Mouse (Mus musculus) CH12.LX (cell line): ENCODE data around the gene Ptpn4. TPM values are rescaled to one million over a fixed set of nuclear protein-coding genes. Genes with fewer than 3 reads are reported as not detected.

ENCODE experiments used
- DNase-seq: peaks from one replicate; pipeline ENCODE4 v3.0.0-alpha.2; 2013; ENCODE audit errors: extremely low read depth
- H3K27ac ChIP-seq: 2 replicates; pipeline ENCODE4 v1.5.1; 2012; ENCODE audit warnings: low read depth, mild to moderate bottlenecking, control low read depth, moderate library complexity; ENCODE audit not compliant: insufficient read depth
- H3K27me3 ChIP-seq: replicated peaks from 2 replicates; pipeline ENCODE3; 2012; ENCODE audit warnings: inconsistent platforms
- H3K36me3 ChIP-seq, 2 experiments: replicated peaks in 1 of 2; 2 replicates each; pipeline versions ENCODE3 to v1.6.1; 2012; ENCODE audit warnings: inconsistent platforms in 1 of 2, low read length in 1 of 2, mild to moderate bottlenecking in 1 of 2, mixed read lengths in 1 of 2, moderate library complexity in 1 of 2; ENCODE audit not compliant: control insufficient read depth in 1 of 2, insufficient read depth in 1 of 2
- H3K4me1 ChIP-seq, 2 experiments: 2 replicates each; pipeline ENCODE4 v1.6.1; 2012; ENCODE audit warnings: inconsistent platforms in 1 of 2, moderate library complexity in 1 of 2; ENCODE audit not compliant: insufficient read depth in 2 of 2, control insufficient read depth in 1 of 2
- H3K4me2 ChIP-seq: 2 replicates; pipeline ENCODE4 v1.6.1; 2012; ENCODE audit warnings: low read depth, mild to moderate bottlenecking, control low read depth; ENCODE audit not compliant: poor library complexity, insufficient read depth, severe bottlenecking
- H3K4me3 ChIP-seq, 3 experiments: fragments of 150-350 bp in 1 of 3; sonication (generic) in 1 of 3; replicated peaks in 1 of 3; 2 replicates each; pipeline versions ENCODE3 to v1.5.1; 2011 to 2012; ENCODE audit warnings: low read depth in 2 of 3, low read length in 2 of 3, mild to moderate bottlenecking in 2 of 3, moderate library complexity in 2 of 3, control low read depth in 1 of 3, improper control_type of control experiment in 1 of 3, inconsistent platforms in 1 of 3, mixed read lengths in 1 of 3; ENCODE audit not compliant: poor library complexity in 1 of 3
- H3K79me2 ChIP-seq: replicated peaks from 2 replicates; pipeline ENCODE4 v1.6.1; 2012; ENCODE audit warnings: mild to moderate bottlenecking, moderate library complexity; ENCODE audit not compliant: control insufficient read depth, poor library complexity, insufficient read depth, severe bottlenecking; ENCODE audit errors: extremely low read depth
- H3K9ac ChIP-seq: 2 replicates; pipeline ENCODE4 v1.6.1; 2012; ENCODE audit warnings: low read depth, mild to moderate bottlenecking, control low read depth, moderate library complexity; ENCODE audit not compliant: insufficient read depth
- H3K9me3 ChIP-seq: replicated peaks from 2 replicates; pipeline ENCODE3; 2012; ENCODE audit warnings: low read length, inconsistent platforms, mixed read lengths
- CHD1 ChIP-seq: IDR thresholded peaks from 2 replicates; pipeline ENCODE4 v1.6.1; 2012; ENCODE audit warnings: low read depth, low read length, improper control_type of control experiment, inconsistent platforms
- CHD2 ChIP-seq: IDR thresholded peaks from 2 replicates; pipeline ENCODE4 v1.6.1; 2011; ENCODE audit warnings: low read length, improper control_type of control experiment
- E2F4 ChIP-seq: IDR thresholded peaks from 2 replicates; pipeline ENCODE4 v1.6.1; 2011; ENCODE audit warnings: low read depth, low read length, improper control_type of control experiment; ENCODE audit not compliant: insufficient replicate concordance
- ELF1 ChIP-seq: IDR thresholded peaks from 2 replicates; pipeline ENCODE4 v1.6.1; 2014; ENCODE audit warnings: low read depth, mild to moderate bottlenecking, inconsistent platforms, low read length, improper control_type of control experiment
- EP300 ChIP-seq: IDR thresholded peaks from 2 replicates; pipeline ENCODE4 v1.6.1; 2011; ENCODE audit warnings: low read length, improper control_type of control experiment
- ETS1 ChIP-seq: conservative IDR thresholded peaks from 2 replicates; pipeline ENCODE4 v1.6.1; 2012; ENCODE audit warnings: low read depth, mild to moderate bottlenecking, inconsistent platforms, low read length, improper control_type of control experiment, moderate library complexity
- GABPA ChIP-seq: IDR thresholded peaks from 2 replicates; pipeline ENCODE4 v1.6.1; 2012; ENCODE audit warnings: low read depth, low read length, improper control_type of control experiment, inconsistent platforms; ENCODE audit not compliant: insufficient replicate concordance
- IRF4 ChIP-seq: IDR thresholded peaks from 2 replicates; pipeline ENCODE4 v1.6.1; 2014; ENCODE audit warnings: low read depth, mild to moderate bottlenecking, inconsistent platforms, low read length, improper control_type of control experiment
- JUN ChIP-seq: IDR thresholded peaks from 2 replicates; pipeline ENCODE4 v1.6.1; 2011; ENCODE audit warnings: low read depth, mild to moderate bottlenecking, low read length, improper control_type of control experiment, moderate library complexity; ENCODE audit not compliant: insufficient read depth
- KAT2A ChIP-seq: IDR thresholded peaks from 2 replicates; pipeline ENCODE4 v1.6.1; 2012; ENCODE audit warnings: low read length, improper control_type of control experiment, inconsistent platforms; ENCODE audit not compliant: insufficient replicate concordance
- MEF2A ChIP-seq: IDR thresholded peaks from 2 replicates; pipeline ENCODE4 v1.6.1; 2014; ENCODE audit warnings: low read depth, mild to moderate bottlenecking, inconsistent platforms, low read length, improper control_type of control experiment, borderline replicate concordance
- MXI1 ChIP-seq: IDR thresholded peaks from 2 replicates; pipeline ENCODE4 v1.6.1; 2011; ENCODE audit warnings: mild to moderate bottlenecking, low read depth, low read length, improper control_type of control experiment
- POLR2A ChIP-seq: IDR thresholded peaks from 2 replicates; pipeline ENCODE4 v1.6.1; 2011; ENCODE audit warnings: low read depth, mild to moderate bottlenecking, improper control_type of control experiment, low read length
- TBP ChIP-seq: conservative IDR thresholded peaks from 2 replicates; pipeline ENCODE4 v1.6.1; 2011; ENCODE audit warnings: low read depth, low read length, improper control_type of control experiment
- UBTF ChIP-seq: IDR thresholded peaks from 2 replicates; pipeline ENCODE4 v1.6.1; 2012; ENCODE audit warnings: low read depth, mild to moderate bottlenecking, inconsistent platforms, low read length, improper control_type of control experiment, moderate library complexity
- USF1 ChIP-seq: IDR thresholded peaks from 2 replicates; pipeline ENCODE4 v1.6.1; 2014; ENCODE audit warnings: low read depth, mild to moderate bottlenecking, inconsistent platforms, low read length, improper control_type of control experiment
- ZKSCAN1 ChIP-seq: IDR thresholded peaks from 2 replicates; pipeline ENCODE4 v1.6.1; 2012; ENCODE audit warnings: low read depth, inconsistent platforms, low read length, improper control_type of control experiment, borderline replicate concordance
- ZMIZ1 ChIP-seq: IDR thresholded peaks from 2 replicates; pipeline ENCODE4 v1.6.1; 2012; ENCODE audit warnings: low read depth, mild to moderate bottlenecking, inconsistent platforms, low read length, improper control_type of control experiment
- ZNF384 ChIP-seq: IDR thresholded peaks from 2 replicates; pipeline ENCODE4 v1.6.1; 2012; ENCODE audit warnings: low read depth, low read length, improper control_type of control experiment, inconsistent platforms
- dilution Hi-C: fragments of 300-500 bp; cut with MboI; formaldehyde crosslinking; loops from 2 replicates; pipeline ENCODE4 v1.14.3; 2020; ENCODE audit warnings: low sequenced_read_pairs; ENCODE audit not compliant: extremely low pct_unique_long_range_greater_than_20kb, extremely low pct_ligation_motif_present
- in situ Hi-C: fragments of 300-500 bp; cut with MboI; formaldehyde crosslinking; loops from 3 replicates; pipeline ENCODE4 v1.14.3; 2019; ENCODE audit warnings: low sequenced_read_pairs, low pct_ligation_motif_present, low pct_unique_long_range_greater_than_20kb, mixed read lengths
- polyA plus RNA-seq: library from polyadenylated mRNA; unstranded; fragments of >175 nt; gene quantifications from 2 replicates; pipeline ENCODE4 v1.2.1, GENCODE M21; 2012; ENCODE audit warnings: low read depth; ENCODE audit not compliant: insufficient read length
- total RNA-seq, 2 experiments: library from RNA; depleted of rRNA; stranded (reverse); fragments of 300-350 nt in 1 of 2; fragments of >200 nt in 1 of 2; gene quantifications; 2 replicates each; pipeline ENCODE4 v1.2.3; 2012 to 2014

Gene Ptpn4
- total and polyA plus RNA-seq, 3 experiments: 8.5 to 14.1 (median 8.5) TPM

DNA sequence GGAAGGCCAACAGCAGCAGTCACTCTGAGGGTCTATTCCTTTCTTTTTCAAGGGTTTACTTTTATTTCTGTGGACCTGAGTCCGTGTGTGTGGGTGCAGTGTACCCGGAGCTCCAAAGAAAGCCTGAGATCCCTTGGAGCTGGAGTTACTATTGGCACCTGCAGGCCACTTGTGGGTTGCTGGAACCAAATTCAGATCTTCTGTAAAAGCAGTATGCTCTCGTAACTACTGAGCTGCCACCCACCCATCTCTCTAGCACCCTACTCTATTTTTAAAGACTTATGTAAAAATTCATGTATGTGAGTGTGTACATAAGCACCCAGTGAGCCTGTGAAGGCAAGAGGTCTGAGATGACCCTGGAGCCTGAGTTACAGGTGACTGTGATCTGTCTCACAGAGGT, 232.0 kb downstream of the Ptpn4 start:
- Histone ChIP-seq H3K36me3 (no peaks in the 10 kb centered on the region), H3K79me2 (no peaks in the 10 kb centered on the region), H3K27ac (no peak overlapping the region), H3K4me3 (no peak overlapping the region), H3K9ac (no peak overlapping the region), H3K4me2 (no peak overlapping the region), H3K9me3 (no peaks in the 10 kb centered on the region), H3K27me3 (no peaks in the 10 kb centered on the region), H3K4me1 (no peaks in the 10 kb centered on the region)
- no peak for TF ChIP-seq ETS1
- TF ChIP-seq EP300: no peak
- no peak for TF ChIP-seq USF1
- TF ChIP-seq POLR2A: no peak
- TF ChIP-seq ZKSCAN1: no peak
- no peak for TF ChIP-seq UBTF
- no peak for TF ChIP-seq JUN
- TF ChIP-seq CHD1: no peak
- no peak for TF ChIP-seq MEF2A
- no peak for TF ChIP-seq CHD2
- no peak for TF ChIP-seq ELF1
- no peak for TF ChIP-seq E2F4
- TF ChIP-seq IRF4: no peak
- no peak for TF ChIP-seq MXI1
- no peak for TF ChIP-seq GABPA
- TF ChIP-seq TBP: no peak
- TF ChIP-seq KAT2A: no peak
- no peak for TF ChIP-seq ZMIZ1
- TF ChIP-seq ZNF384: no peak
- in situ Hi-C loops (no loop called here), dilution Hi-C loops (no loop called here)
- DNase-seq: no peak

Other genes starting within 250 kb of the Ptpn4 start
- 4.1 and 4.5 TPM in 2 replicates for gene Epb41l5, start 188.6 kb downstream of the Ptpn4 start, total RNA-seq (2012; rRNA removed)
- gene Epb41l5, start 188.6 kb downstream of the Ptpn4 start, total RNA-seq (2014; rRNA removed): 3.8 and 4.3 TPM in 2 replicates
- gene Epb41l5, start 188.6 kb downstream of the Ptpn4 start, polyA plus RNA-seq: 3.8 TPM in 2 replicates
- 8.4 TPM in 2 replicates for gene Tmem177, start 75.6 kb upstream of the Ptpn4 start, total RNA-seq (2012; rRNA removed)
- gene Tmem177, start 75.6 kb upstream of the Ptpn4 start, total RNA-seq (2014; rRNA removed): 6.8 and 7.2 TPM in 2 replicates
- gene Tmem177, start 75.6 kb upstream of the Ptpn4 start, polyA plus RNA-seq: 5.9 and 7.0 TPM in 2 replicates
- gene Cfap221, start 159.6 kb upstream of the Ptpn4 start, total RNA-seq (2012; rRNA removed): not detected in 2 replicates
- not detected in 2 replicates for gene Cfap221, start 159.6 kb upstream of the Ptpn4 start, total RNA-seq (2014; rRNA removed)
- not detected in 2 replicates for gene Cfap221, start 159.6 kb upstream of the Ptpn4 start, polyA plus RNA-seq
- not detected in 2 replicates for gene Sctr, start 169.3 kb upstream of the Ptpn4 start, total RNA-seq (2012; rRNA removed)
- not detected in 2 replicates for gene Sctr, start 169.3 kb upstream of the Ptpn4 start, total RNA-seq (2014; rRNA removed)
- not detected in 2 replicates for gene Sctr, start 169.3 kb upstream of the Ptpn4 start, polyA plus RNA-seq
- not detected in 2 replicates for gene Tmem37, start 236.5 kb upstream of the Ptpn4 start, total RNA-seq (2012; rRNA removed)
- not detected in 2 replicates for gene Tmem37, start 236.5 kb upstream of the Ptpn4 start, total RNA-seq (2014; rRNA removed)
- not detected in 2 replicates for gene Tmem37, start 236.5 kb upstream of the Ptpn4 start, polyA plus RNA-seq